Mouse (Mus musculus): ENCODE data around the gene Hivep3. TPM values are rescaled to one million over a fixed set of nuclear protein-coding genes. Genes with fewer than 3 reads are reported as not detected.

Hivep3 gene
- polyA plus RNA-seq, 1 experiment: 0.54 TPM

GRCm38 (mm10) chr4:120069582-120069980 lies 336.0 kb downstream of the Hivep3 start:
- no peak overlapping the region for H3K4me2 ChIP-seq (ENCODE audit: low read depth)
- H3ac ChIP-seq (ENCODE audit: control insufficient read depth, insufficient read length): no peak overlapping the region
- TF ChIP-seq POLR2A (IDR thresholded peaks at IDR 0.05; ENCODE audit: insufficient read length, low read depth) (no peak), SRF (IDR thresholded peaks at IDR 0.05; ENCODE audit: control insufficient read depth, insufficient read length, low read depth) (no peak), MYOG (IDR thresholded peaks at IDR 0.05; ENCODE audit: control insufficient read depth in 1 of 3, insufficient read depth in 1 of 3, insufficient read length in 2 of 3, low read depth in 2 of 3) (peak in 1 of 3 experiments; percentile 56), REST (IDR thresholded peaks at IDR 0.05; ENCODE audit: insufficient read depth, insufficient read length) (no peak), POLR2AphosphoS2 (IDR thresholded peaks at IDR 0.05; ENCODE audit: insufficient read length, low read depth) (no peak), CEBPB (IDR thresholded peaks at IDR 0.05; ENCODE audit: insufficient read depth, poor library complexity, severe bottlenecking) (no peak), MYOD1 (IDR thresholded peaks at IDR 0.05; ENCODE audit: control insufficient read depth in 1 of 3, insufficient read length in 2 of 3, low read depth in 2 of 3) (peak in 1 of 3 experiments; percentile 45), TCF3 (IDR thresholded peaks at IDR 0.05; ENCODE audit: insufficient read length, low read depth) (no peak), USF1 (IDR thresholded peaks at IDR 0.05; ENCODE audit: low read depth) (no peak), MAX (IDR thresholded peaks at IDR 0.05; ENCODE audit: low read depth) (no peak), TCF12 (IDR thresholded peaks at IDR 0.05; ENCODE audit: insufficient read depth, poor library complexity, severe bottlenecking) (peak; percentile 12), E2F4 (IDR thresholded peaks at IDR 0.05; ENCODE audit: insufficient read depth) (no peak)
- H3K36me3 ChIP-seq (ENCODE audit: control insufficient read depth, insufficient read depth): no peaks in the 10 kb centered on the region
- H3K79me2 ChIP-seq (ENCODE audit: control insufficient read depth, insufficient read depth): no peaks in the 10 kb centered on the region
- no peak overlapping the region for H3K4me3 ChIP-seq
- H3K27me3 ChIP-seq (ENCODE audit: control insufficient read depth, insufficient read depth, insufficient read length): no peaks in the 10 kb centered on the region

GRCm38 (mm10) chr4:120071411-120071810 lies 337.8 kb downstream of the Hivep3 start:
- H3K79me2 ChIP-seq (ENCODE audit: control insufficient read depth, insufficient read depth): no peaks in the 10 kb centered on the region
- TF ChIP-seq MYOG (IDR thresholded peaks at IDR 0.05; ENCODE audit: control insufficient read depth in 1 of 3, insufficient read depth in 1 of 3, insufficient read length in 2 of 3, low read depth in 2 of 3) (no peak), USF1 (IDR thresholded peaks at IDR 0.05; ENCODE audit: low read depth) (no peak), MAX (IDR thresholded peaks at IDR 0.05; ENCODE audit: low read depth) (no peak), POLR2AphosphoS2 (IDR thresholded peaks at IDR 0.05; ENCODE audit: insufficient read length, low read depth) (no peak), CEBPB (IDR thresholded peaks at IDR 0.05; ENCODE audit: insufficient read depth, poor library complexity, severe bottlenecking) (no peak), POLR2A (IDR thresholded peaks at IDR 0.05; ENCODE audit: insufficient read length, low read depth) (no peak), MYOD1 (IDR thresholded peaks at IDR 0.05; ENCODE audit: control insufficient read depth in 1 of 3, insufficient read length in 2 of 3, low read depth in 2 of 3) (no peak), REST (IDR thresholded peaks at IDR 0.05; ENCODE audit: insufficient read depth, insufficient read length) (no peak), TCF3 (IDR thresholded peaks at IDR 0.05; ENCODE audit: insufficient read length, low read depth) (no peak), E2F4 (IDR thresholded peaks at IDR 0.05; ENCODE audit: insufficient read depth) (no peak), TCF12 (IDR thresholded peaks at IDR 0.05; ENCODE audit: insufficient read depth, poor library complexity, severe bottlenecking) (no peak), SRF (IDR thresholded peaks at IDR 0.05; ENCODE audit: control insufficient read depth, insufficient read length, low read depth) (no peak)
- H3K36me3 ChIP-seq (ENCODE audit: control insufficient read depth, insufficient read depth): no peaks in the 10 kb centered on the region
- no peak overlapping the region for H3ac ChIP-seq (ENCODE audit: control insufficient read depth, insufficient read length)
- H3K4me2 ChIP-seq (ENCODE audit: low read depth): no peak overlapping the region
- H3K27me3 ChIP-seq (ENCODE audit: control insufficient read depth, insufficient read depth, insufficient read length): no peaks in the 10 kb centered on the region
- no peak overlapping the region for H3K4me3 ChIP-seq

- Histone ChIP-seq H3K36me3 (ENCODE audit: control insufficient read depth, insufficient read depth) (no peaks in the 10 kb centered on the region), H3K4me3 (no peak overlapping the region), H3K79me2 (ENCODE audit: control insufficient read depth, insufficient read depth) (no peaks in the 10 kb centered on the region), H3K4me2 (ENCODE audit: low read depth) (peak overlapping the region; percentile 12), H3K27me3 (ENCODE audit: control insufficient read depth, insufficient read depth, insufficient read length) (no peaks in the 10 kb centered on the region), H3ac (ENCODE audit: control insufficient read depth, insufficient read length) (no peak overlapping the region)
- TF ChIP-seq MYOD1 (IDR thresholded peaks at IDR 0.05; ENCODE audit: control insufficient read depth in 1 of 3, insufficient read length in 2 of 3, low read depth in 2 of 3) (peak in 1 of 3 experiments; percentile 1), TCF12 (IDR thresholded peaks at IDR 0.05; ENCODE audit: insufficient read depth, poor library complexity, severe bottlenecking) (no peak)
Observed at GRCm38 (mm10) chr4:120071842-120072507, 338.4 kb downstream of the Hivep3 start.

GRCm38 (mm10) chr4:120074061-120074460 lies 340.5 kb downstream of the Hivep3 start:
- no peaks in the 10 kb centered on the region for H3K79me2 ChIP-seq (ENCODE audit: control insufficient read depth, insufficient read depth)
- no peak overlapping the region for H3K4me3 ChIP-seq
- no peaks in the 10 kb centered on the region for H3K36me3 ChIP-seq (ENCODE audit: control insufficient read depth, insufficient read depth)
- no peak overlapping the region for H3ac ChIP-seq (ENCODE audit: control insufficient read depth, insufficient read length)
- TF ChIP-seq MYOG (IDR thresholded peaks at IDR 0.05; ENCODE audit: control insufficient read depth in 1 of 3, insufficient read depth in 1 of 3, insufficient read length in 2 of 3, low read depth in 2 of 3) (no peak), TCF3 (IDR thresholded peaks at IDR 0.05; ENCODE audit: insufficient read length, low read depth) (no peak), MAX (IDR thresholded peaks at IDR 0.05; ENCODE audit: low read depth) (no peak)
- H3K27me3 ChIP-seq (ENCODE audit: control insufficient read depth, insufficient read depth, insufficient read length): no peaks in the 10 kb centered on the region
- no peak overlapping the region for H3K4me2 ChIP-seq (ENCODE audit: low read depth)

- Histone ChIP-seq H3ac (ENCODE audit: control insufficient read depth, insufficient read length) (no peak overlapping the region), H3K36me3 (ENCODE audit: control insufficient read depth, insufficient read depth) (no peaks in the 10 kb centered on the region), H3K79me2 (ENCODE audit: control insufficient read depth, insufficient read depth) (no peaks in the 10 kb centered on the region), H3K4me2 (ENCODE audit: low read depth) (no peak overlapping the region), H3K4me3 (no peak overlapping the region), H3K27me3 (ENCODE audit: control insufficient read depth, insufficient read depth, insufficient read length) (no peaks in the 10 kb centered on the region)
- TF ChIP-seq TCF12 (IDR thresholded peaks at IDR 0.05; ENCODE audit: insufficient read depth, poor library complexity, severe bottlenecking) (no peak), REST (IDR thresholded peaks at IDR 0.05; ENCODE audit: insufficient read depth, insufficient read length) (no peak), CEBPB (IDR thresholded peaks at IDR 0.05; ENCODE audit: insufficient read depth, poor library complexity, severe bottlenecking) (no peak), SRF (IDR thresholded peaks at IDR 0.05; ENCODE audit: control insufficient read depth, insufficient read length, low read depth) (no peak), E2F4 (IDR thresholded peaks at IDR 0.05; ENCODE audit: insufficient read depth) (no peak), MAX (IDR thresholded peaks at IDR 0.05; ENCODE audit: low read depth) (no peak), TCF3 (IDR thresholded peaks at IDR 0.05; ENCODE audit: insufficient read length, low read depth) (no peak), POLR2AphosphoS2 (IDR thresholded peaks at IDR 0.05; ENCODE audit: insufficient read length, low read depth) (no peak), MYOG (IDR thresholded peaks at IDR 0.05; ENCODE audit: control insufficient read depth in 1 of 3, insufficient read depth in 1 of 3, insufficient read length in 2 of 3, low read depth in 2 of 3) (no peak), POLR2A (IDR thresholded peaks at IDR 0.05; ENCODE audit: insufficient read length, low read depth) (no peak), MYOD1 (IDR thresholded peaks at IDR 0.05; ENCODE audit: control insufficient read depth in 1 of 3, insufficient read length in 2 of 3, low read depth in 2 of 3) (no peak)
Observed at GRCm38 (mm10) chr4:120077322-120077721, 343.7 kb downstream of the Hivep3 start.

All from myocyte (in vitro differentiated cells).